Mouse (Mus musculus): ENCODE measurements at regions not wholly inside any gene's neighbourhood (a gene's known extent, or its start where the extent isn't known, plus 50 kb on each side); places are given as distances from the start of the nearest gene placed in this dataset.

- no peak for DNase-seq (ENCODE audit: extremely low read depth, low read depth, low spot score)
Observed at GRCm38 (mm10) chr6:99945691-99946090, 219.5 kb upstream of the Prok2 start.

- no peak for DNase-seq (ENCODE audit: extremely low read depth, low read depth, low spot score)
Observed at GRCm38 (mm10) chr6:99942958-99943357, 216.8 kb upstream of the Prok2 start.

GRCm38 (mm10) chr6:99940118-99940517 lies 213.9 kb upstream of the Prok2 start:
- DNase-seq (ENCODE audit: extremely low read depth, low read depth, low spot score): no peak

GRCm38 (mm10) chr6:99939382-99939781 lies 213.2 kb upstream of the Prok2 start:
- no peak for DNase-seq (ENCODE audit: extremely low read depth, low read depth, low spot score)

GRCm38 (mm10) chr6:99938949-99939348 lies 212.8 kb upstream of the Prok2 start:
- DNase-seq (ENCODE audit: extremely low read depth, low read depth, low spot score): no peak

- no peak for DNase-seq (ENCODE audit: extremely low read depth, low read depth, low spot score)
Observed at GRCm38 (mm10) chr6:99936716-99937115, 210.5 kb upstream of the Prok2 start.

- no peak for DNase-seq (ENCODE audit: extremely low read depth, low read depth, low spot score)
Observed at GRCm38 (mm10) chr6:99935373-99935772, 209.2 kb upstream of the Prok2 start.

GRCm38 (mm10) chr6:99934394-99934793 lies 208.2 kb upstream of the Prok2 start:
- no peak for DNase-seq (ENCODE audit: extremely low read depth, low read depth, low spot score)

GRCm38 (mm10) chr6:99933404-99933803 lies 207.2 kb upstream of the Prok2 start:
- DNase-seq (ENCODE audit: extremely low read depth, low read depth, low spot score): no peak

GRCm38 (mm10) chr6:99932923-99933322 lies 206.7 kb upstream of the Prok2 start:
- DNase-seq (ENCODE audit: extremely low read depth, low read depth, low spot score): no peak

GRCm38 (mm10) chr6:99932405-99932804 lies 206.2 kb upstream of the Prok2 start:
- no peak for DNase-seq (ENCODE audit: extremely low read depth, low read depth, low spot score)

- no peak for DNase-seq (ENCODE audit: extremely low read depth, low read depth, low spot score)
Observed at GRCm38 (mm10) chr6:99931588-99931987, 205.4 kb upstream of the Prok2 start.

- no peak for DNase-seq (ENCODE audit: extremely low read depth, low read depth, low spot score)
Observed at GRCm38 (mm10) chr6:99930316-99930715, 204.1 kb upstream of the Prok2 start.

- DNase-seq (ENCODE audit: extremely low read depth, low read depth, low spot score): no peak
Observed at GRCm38 (mm10) chr6:99927933-99928555, 201.9 kb upstream of the Prok2 start.

- no peak for DNase-seq (ENCODE audit: extremely low read depth, low read depth, low spot score)
Observed at GRCm38 (mm10) chr6:99924181-99924580, 198.0 kb upstream of the Prok2 start.

GRCm38 (mm10) chr6:99921966-99922365 lies 195.8 kb upstream of the Prok2 start:
- DNase-seq (ENCODE audit: extremely low read depth, low read depth, low spot score): no peak

GRCm38 (mm10) chr6:99919816-99920562 lies 193.8 kb upstream of the Prok2 start:
- DNase-seq (ENCODE audit: extremely low read depth, low read depth, low spot score): no peak

- no peak for DNase-seq (ENCODE audit: extremely low read depth, low read depth, low spot score)
Observed at GRCm38 (mm10) chr6:99918351-99918750, 192.2 kb upstream of the Prok2 start.

- DNase-seq (ENCODE audit: extremely low read depth, low read depth, low spot score): no peak
Observed at GRCm38 (mm10) chr6:99909921-99910320, 183.7 kb upstream of the Prok2 start.

- no peak for DNase-seq (ENCODE audit: extremely low read depth, low read depth, low spot score)
Observed at GRCm38 (mm10) chr6:99909459-99909858, 183.3 kb upstream of the Prok2 start.

GRCm38 (mm10) chr6:99908066-99908465 lies 181.9 kb upstream of the Prok2 start:
- DNase-seq (ENCODE audit: extremely low read depth, low read depth, low spot score): no peak

- no peak for DNase-seq (ENCODE audit: extremely low read depth, low read depth, low spot score)
Observed at GRCm38 (mm10) chr6:99905194-99905593, 179.0 kb upstream of the Prok2 start.

GRCm38 (mm10) chr6:99904607-99905006 lies 178.4 kb upstream of the Prok2 start:
- DNase-seq (ENCODE audit: extremely low read depth, low read depth, low spot score): no peak

All from fat pad, adult 2 months (tissue).